Mouse (Mus musculus) natural killer cell, adult 2 months (primary cell): ENCODE results near the gene Fam183b.
"Not testable (repeated sequence)": the region's sequence is repeated elsewhere in the genome, so short reads cannot be mapped to it uniquely, and the experiment has no call there.

ENCODE experiments used
- DNase-seq, 2 experiments: peaks; one replicate each; pipeline ENCODE4 v3.0.0; 2022; ENCODE audit warnings: low spot score in 2 of 2

The Fam183b gene

DNA sequence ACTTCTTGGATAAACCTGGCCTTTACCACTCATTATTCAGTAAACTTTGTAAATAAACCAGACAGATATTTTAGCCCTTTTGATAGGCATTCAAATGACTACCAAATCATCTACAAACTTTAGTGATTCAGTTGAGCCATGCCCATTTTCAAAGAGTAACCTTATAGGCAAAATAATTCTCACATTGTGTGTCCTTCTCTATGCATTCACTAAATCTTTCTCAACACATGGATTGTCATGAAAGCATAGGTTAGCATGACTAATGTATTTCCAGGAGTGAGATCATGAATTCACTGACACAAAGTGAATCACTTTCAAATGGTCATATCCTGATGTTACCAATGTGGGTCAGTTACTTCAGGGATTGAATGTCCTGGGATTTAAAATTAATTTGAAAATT lies 28.9 kb downstream of the Fam183b start, which contains the start of gene Olfr315:
Olfr315 (plus strand) TSS at position 301 of the 400 bp plus-strand sequence.
- DNase-seq = no peak

DNA sequence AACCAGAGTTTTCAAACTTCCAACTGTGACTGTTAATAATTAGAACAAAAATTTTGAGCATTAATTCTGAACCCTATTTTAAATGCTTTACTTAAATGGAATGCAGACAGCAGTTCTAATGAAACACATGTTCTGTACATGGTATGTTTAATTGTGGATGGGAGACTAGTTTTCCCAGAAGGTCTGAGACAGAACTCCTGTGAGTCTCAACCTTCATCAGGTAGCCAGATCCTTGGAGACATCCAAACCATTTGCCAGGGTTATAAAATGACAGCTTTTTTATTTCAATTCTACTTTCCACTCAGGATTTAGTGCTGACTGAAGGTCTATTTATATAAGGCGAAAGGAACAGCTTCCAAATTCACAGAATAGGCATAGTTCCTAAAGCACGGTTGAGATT lies 49.3 kb downstream of the Fam183b start, which contains the start of gene Olfr316:
Olfr316 (plus strand) TSS at position 301 of the 400 bp plus-strand sequence.
- no peak for DNase-seq

DNA sequence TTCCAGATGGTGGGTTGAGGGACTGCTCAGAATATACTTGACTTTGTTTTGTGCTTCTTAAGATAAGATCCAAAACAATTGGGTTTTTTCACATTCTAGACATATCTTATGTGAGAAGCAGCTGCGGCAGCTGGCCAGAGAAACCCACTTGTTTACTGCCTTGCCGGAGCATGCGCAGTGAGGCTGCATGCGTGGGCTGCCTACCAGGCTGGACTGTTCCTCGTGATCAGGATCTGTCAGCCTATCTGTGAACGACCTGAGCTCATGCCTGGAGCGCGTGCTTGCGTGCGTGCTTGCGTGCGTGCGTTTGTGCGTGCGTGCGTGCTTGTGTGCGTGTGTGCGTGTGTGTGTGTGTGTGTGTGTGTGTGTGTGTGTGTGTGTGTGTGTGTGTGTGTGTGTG lies 50.7 kb downstream of the Fam183b start:
- not testable (repeated sequence) for DNase-seq
